Mouse (Mus musculus): ENCODE measurements around the gene Msl1. TPM values are rescaled to one million over a fixed set of nuclear protein-coding genes. Genes with fewer than 3 reads are reported as not detected.

Msl1 gene
- polyA plus RNA-seq, 1 experiment from 2014 or later, result 32.0 TPM

DNA sequence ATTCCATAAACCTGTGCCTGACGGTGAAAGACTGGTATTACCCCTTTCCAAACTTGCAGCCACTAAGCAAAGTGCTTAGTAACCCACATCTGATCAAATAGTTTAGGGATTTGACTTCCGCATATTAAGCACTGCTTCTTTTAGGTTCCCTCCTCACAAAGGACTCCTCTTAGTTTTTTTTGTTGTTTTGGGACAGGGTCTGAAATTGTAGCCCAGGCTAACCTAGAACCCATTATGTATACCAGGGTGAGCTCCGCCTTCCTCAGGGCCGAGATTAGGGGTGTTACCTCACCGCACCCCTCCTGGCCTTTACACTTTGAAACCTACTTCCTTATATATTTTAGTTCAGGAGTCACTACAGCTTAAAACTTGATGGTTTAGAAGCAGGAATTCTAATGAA lies 5.5 kb upstream of the Msl1 start:
- 33% methylated on average over 5 of the region's 5 CpGs for WGBS
- H3K27ac ChIP-seq (ENCODE audit: low read length), result no peak overlapping the region
- H3K9ac ChIP-seq (replicated peaks; ENCODE audit: low read depth, low read length), result no peak overlapping the region; the same call in 1 of the 2 replicates
- peak overlapping the region; percentile 51 for H3K4me3 ChIP-seq (replicated peaks; ENCODE audit: low read length)
- no peaks in the 10 kb centered on the region for H3K36me3 ChIP-seq (ENCODE audit: control insufficient read depth, insufficient read depth)
- peaks cover 51% of the 10 kb centered on the region for H3K4me1 ChIP-seq (replicated peaks; ENCODE audit: control insufficient read depth, insufficient read depth, low read length)
- H3K27me3 ChIP-seq (replicated peaks; ENCODE audit: control insufficient read depth, insufficient read depth, low read length), result no peaks in the 10 kb centered on the region
- no peaks in the 10 kb centered on the region for H3K9me3 ChIP-seq (ENCODE audit: control insufficient read depth, low read length)
- peak overlapping the region; percentile 96 for H3K4me2 ChIP-seq (ENCODE audit: low read length)
- no peak for ATAC-seq

DNA sequence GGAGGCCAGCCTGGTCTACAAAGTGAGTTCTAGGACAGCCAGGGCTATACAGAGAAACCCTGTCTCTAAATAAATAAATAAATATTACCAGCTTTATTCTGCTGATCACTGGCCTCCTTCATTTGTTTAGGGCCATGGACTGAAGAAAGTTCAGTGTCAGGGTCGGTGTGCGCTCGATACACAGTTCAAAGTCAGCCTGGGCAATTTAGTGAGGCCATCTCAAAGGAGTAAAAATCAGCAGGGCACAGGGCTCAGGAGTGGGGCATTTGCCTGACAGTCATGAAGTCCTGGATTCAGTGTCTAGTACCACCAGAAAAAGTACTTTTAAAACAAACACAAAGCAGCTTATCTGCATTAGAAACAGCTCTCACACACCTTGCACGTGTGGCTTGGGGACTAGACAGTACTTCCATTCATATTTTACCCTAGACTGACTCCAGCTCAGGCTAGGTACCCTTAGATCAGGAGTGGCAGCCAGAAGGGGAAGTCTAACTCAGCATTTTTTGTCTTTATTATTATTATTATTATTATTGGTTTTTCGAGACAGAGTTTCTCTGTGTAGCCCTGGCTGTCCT lies 4.6 kb upstream of the Msl1 start:
- WGBS, result 81% methylated on average over 5 of the region's 5 CpGs
- H3K4me3 ChIP-seq (replicated peaks; ENCODE audit: low read length), result no peak overlapping the region
- ATAC-seq, result no peak
- H3K27ac ChIP-seq (ENCODE audit: low read length), result no peak overlapping the region
- H3K9me3 ChIP-seq (ENCODE audit: control insufficient read depth, low read length), result no peaks in the 10 kb centered on the region
- no peak overlapping the region for H3K9ac ChIP-seq (replicated peaks; ENCODE audit: low read depth, low read length)
- no peaks in the 10 kb centered on the region for H3K36me3 ChIP-seq (ENCODE audit: control insufficient read depth, insufficient read depth)
- H3K27me3 ChIP-seq (replicated peaks; ENCODE audit: control insufficient read depth, insufficient read depth, low read length), result no peaks in the 10 kb centered on the region
- H3K4me2 ChIP-seq (ENCODE audit: low read length), result no peak overlapping the region
- peaks cover 46% of the 10 kb centered on the region for H3K4me1 ChIP-seq (replicated peaks; ENCODE audit: control insufficient read depth, insufficient read depth, low read length)

DNA sequence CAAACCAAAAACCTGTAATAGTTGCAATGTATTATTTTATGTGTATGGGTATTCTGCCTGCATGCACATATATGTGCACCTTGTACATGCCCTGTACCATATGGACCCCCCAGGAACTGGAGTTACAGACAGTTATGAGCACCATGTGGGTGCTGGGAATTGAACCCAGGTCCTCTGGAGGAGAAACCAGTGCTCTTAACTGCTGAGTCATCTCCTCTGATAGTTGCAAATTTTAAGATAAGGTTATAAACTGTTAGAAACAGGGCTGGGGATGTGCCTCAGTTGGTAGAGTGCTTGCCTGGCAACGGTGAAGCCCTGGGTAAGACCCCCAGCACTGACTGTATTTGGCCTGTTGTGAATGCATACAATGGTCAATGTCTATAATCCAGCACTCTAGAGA lies 3.9 kb upstream of the Msl1 start:
- no peaks in the 10 kb centered on the region for H3K27me3 ChIP-seq (replicated peaks; ENCODE audit: control insufficient read depth, insufficient read depth, low read length)
- H3K9ac ChIP-seq (replicated peaks; ENCODE audit: low read depth, low read length), result no peak overlapping the region
- no peaks in the 10 kb centered on the region for H3K36me3 ChIP-seq (ENCODE audit: control insufficient read depth, insufficient read depth)
- no peak overlapping the region for H3K4me2 ChIP-seq (ENCODE audit: low read length)
- no peak overlapping the region for H3K4me3 ChIP-seq (replicated peaks; ENCODE audit: low read length)
- 81% methylated on average over 1 of the region's 1 CpGs for WGBS
- H3K27ac ChIP-seq (ENCODE audit: low read length), result no peak overlapping the region
- H3K4me1 ChIP-seq (replicated peaks; ENCODE audit: control insufficient read depth, insufficient read depth, low read length), result peaks cover 39% of the 10 kb centered on the region
- no peaks in the 10 kb centered on the region for H3K9me3 ChIP-seq (ENCODE audit: control insufficient read depth, low read length)
- ATAC-seq, result no peak

DNA sequence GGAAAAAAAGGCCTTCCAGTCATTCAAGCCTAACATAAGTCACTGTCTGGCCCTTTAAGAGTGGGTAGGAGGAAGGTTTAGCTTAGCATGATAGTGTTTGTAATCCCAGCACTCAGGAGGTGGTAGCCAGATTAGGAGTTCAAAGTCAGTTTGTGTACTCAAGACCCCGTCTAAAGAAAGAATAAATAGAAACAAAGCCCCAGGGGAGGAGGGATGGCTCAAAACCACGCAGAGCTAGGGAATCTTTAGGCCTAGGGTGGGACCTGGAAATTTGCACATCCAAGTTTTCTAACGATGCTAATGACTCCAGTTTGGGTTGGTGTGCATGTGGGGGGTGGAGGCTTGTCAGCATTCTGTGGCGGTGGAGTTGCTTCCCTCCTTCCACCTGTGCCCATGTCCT lies 3.2 kb upstream of the Msl1 start:
- H3K27me3 ChIP-seq (replicated peaks; ENCODE audit: control insufficient read depth, insufficient read depth, low read length), result no peaks in the 10 kb centered on the region
- H3K27ac ChIP-seq (ENCODE audit: low read length), result no peak overlapping the region
- no peak overlapping the region for H3K4me2 ChIP-seq (ENCODE audit: low read length)
- H3K36me3 ChIP-seq (ENCODE audit: control insufficient read depth, insufficient read depth), result no peaks in the 10 kb centered on the region
- no peak overlapping the region for H3K9ac ChIP-seq (replicated peaks; ENCODE audit: low read depth, low read length)
- 10% methylated on average over 4 of the region's 4 CpGs for WGBS
- peaks cover 33% of the 10 kb centered on the region for H3K4me1 ChIP-seq (replicated peaks; ENCODE audit: control insufficient read depth, insufficient read depth, low read length)
- H3K9me3 ChIP-seq (ENCODE audit: control insufficient read depth, low read length), result no peaks in the 10 kb centered on the region
- H3K4me3 ChIP-seq (replicated peaks; ENCODE audit: low read length), result no peak overlapping the region
- ATAC-seq, result no peak

DNA sequence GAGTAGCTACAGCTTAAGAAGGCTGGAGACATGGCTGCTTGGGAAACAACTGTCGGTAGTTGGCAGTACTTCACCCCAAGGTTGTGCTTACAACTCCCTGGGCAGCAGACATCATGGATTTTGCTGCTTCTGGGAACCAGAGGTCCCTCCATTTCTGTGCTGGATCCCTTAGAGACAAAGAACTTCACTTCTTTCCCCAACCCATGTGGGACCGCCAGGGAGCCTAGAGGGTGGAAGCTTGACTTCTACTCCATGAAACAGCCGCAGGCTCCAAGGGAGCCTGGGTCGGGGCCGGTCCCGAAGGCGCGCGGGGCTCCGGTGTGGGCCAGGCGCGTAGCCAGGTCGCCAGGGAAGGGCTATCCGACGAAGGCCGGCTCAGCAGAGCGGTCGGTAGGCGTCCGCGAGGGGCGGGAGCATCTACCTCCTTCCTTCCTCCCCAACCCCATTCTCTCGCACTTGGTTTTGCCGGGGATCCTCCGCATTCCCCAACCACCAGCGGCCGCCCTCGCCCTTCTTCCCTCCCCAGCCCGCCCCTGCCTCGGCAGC lies 774 bp upstream of the Msl1 start:
- ATAC-seq, result peak; percentile 63
- Histone ChIP-seq H3K4me2 (ENCODE audit: low read length) (peak overlapping the region; percentile 66), H3K4me3 (replicated peaks; ENCODE audit: low read length) (peak overlapping the region; percentile 94), H3K36me3 (ENCODE audit: control insufficient read depth, insufficient read depth) (peaks cover 3% of the 10 kb centered on the region; the same call in 1 of the 2 replicates), H3K9me3 (ENCODE audit: control insufficient read depth, low read length) (no peaks in the 10 kb centered on the region), H3K9ac (replicated peaks; ENCODE audit: low read depth, low read length) (peak overlapping the region; percentile 99), H3K27me3 (replicated peaks; ENCODE audit: control insufficient read depth, insufficient read depth, low read length) (no peaks in the 10 kb centered on the region), H3K27ac (ENCODE audit: low read length) (peak overlapping the region; percentile 100), H3K4me1 (replicated peaks; ENCODE audit: control insufficient read depth, insufficient read depth, low read length) (peaks cover 34% of the 10 kb centered on the region)
- under 1% methylated on average over 28 of the region's 30 CpGs for WGBS

DNA sequence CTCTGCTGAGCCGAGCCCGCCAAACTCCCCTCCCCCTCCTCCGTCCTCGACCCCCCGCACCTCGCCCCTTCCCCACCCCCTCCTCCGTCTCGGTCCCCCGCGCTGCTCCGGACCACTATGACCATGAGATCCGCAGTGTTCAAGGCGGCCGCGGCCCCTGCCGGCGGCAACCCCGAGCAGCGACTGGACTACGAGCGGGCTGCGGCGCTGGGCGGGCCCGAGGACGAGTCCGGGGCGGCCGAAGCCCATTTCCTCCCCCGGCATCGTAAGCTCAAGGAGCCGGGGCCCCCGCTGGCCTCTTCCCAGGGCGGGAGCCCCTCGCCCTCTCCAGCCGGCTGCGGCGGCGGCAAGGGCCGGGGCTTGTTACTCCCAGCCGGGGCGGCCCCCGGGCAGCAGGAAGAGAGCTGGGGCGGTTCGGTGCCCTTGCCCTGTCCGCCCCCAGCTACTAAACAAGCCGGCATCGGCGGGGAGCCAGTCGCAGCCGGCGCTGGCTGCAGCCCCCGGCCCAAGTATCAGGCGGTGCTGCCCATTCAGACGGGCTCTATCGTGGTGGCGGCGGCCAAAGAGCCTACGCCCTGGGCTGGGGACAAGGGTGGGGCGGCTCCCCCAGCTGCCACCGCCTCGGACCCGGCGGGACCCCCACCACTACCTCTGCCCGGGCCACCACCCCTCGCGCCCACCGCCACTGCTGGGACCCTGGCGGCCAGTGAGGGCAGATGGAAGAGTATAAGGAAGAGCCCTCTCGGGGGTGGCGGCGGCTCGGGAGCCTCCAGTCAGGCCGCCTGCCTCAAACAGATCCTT lies 598 bp downstream of the Msl1 start:
- Histone ChIP-seq H3K4me1 (replicated peaks; ENCODE audit: control insufficient read depth, insufficient read depth, low read length) (peaks cover 29% of the 10 kb centered on the region), H3K9me3 (ENCODE audit: control insufficient read depth, low read length) (no peaks in the 10 kb centered on the region), H3K9ac (replicated peaks; ENCODE audit: low read depth, low read length) (peak overlapping the region; percentile 99), H3K27ac (ENCODE audit: low read length) (peak overlapping the region; percentile 100), H3K36me3 (ENCODE audit: control insufficient read depth, insufficient read depth) (peaks cover 5% of the 10 kb centered on the region), H3K4me3 (replicated peaks; ENCODE audit: low read length) (peak overlapping the region; percentile 94), H3K27me3 (replicated peaks; ENCODE audit: control insufficient read depth, insufficient read depth, low read length) (no peaks in the 10 kb centered on the region), H3K4me2 (ENCODE audit: low read length) (peak overlapping the region; percentile 80)
- peak; percentile 8 for ATAC-seq
- under 1% methylated on average over 64 of the region's 74 CpGs for WGBS

DNA sequence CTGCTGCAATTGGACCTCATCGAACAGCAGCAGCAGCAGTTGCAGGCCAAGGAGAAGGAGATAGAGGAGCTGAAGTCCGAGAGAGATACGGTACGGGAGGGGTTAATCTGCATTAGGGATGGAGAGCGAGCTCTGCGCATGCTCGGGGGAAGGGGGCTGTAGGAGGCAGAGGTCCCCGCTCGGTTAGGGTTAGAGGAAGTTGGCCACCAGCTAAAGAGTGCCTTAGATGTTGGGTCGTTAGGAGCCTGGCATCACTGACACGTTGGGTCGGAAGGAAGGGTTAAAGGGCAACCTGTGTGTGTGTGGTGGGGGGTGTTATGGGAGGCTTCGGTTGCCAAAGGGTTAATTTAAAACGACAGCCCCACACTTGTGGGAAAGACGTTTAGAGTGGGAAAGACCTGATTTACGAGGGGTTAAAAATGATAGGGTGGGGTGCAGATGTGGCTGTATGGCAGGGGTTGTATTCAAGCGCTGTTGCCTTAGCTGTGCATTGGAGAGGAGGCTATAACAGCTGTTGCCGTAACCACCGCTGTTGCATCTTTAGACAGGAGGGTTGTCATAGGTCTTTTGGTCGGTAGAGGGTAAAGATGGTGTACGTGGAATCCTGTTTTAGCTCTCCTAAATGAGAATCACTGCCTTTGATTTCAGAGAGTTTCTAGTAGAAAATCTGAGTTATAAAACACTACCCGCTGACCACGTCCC lies 1.4 kb downstream of the Msl1 start:
- 3% methylated on average over 23 of the region's 23 CpGs for WGBS
- H3K27ac ChIP-seq (ENCODE audit: low read length), result peak overlapping the region; percentile 100
- H3K4me3 ChIP-seq (replicated peaks; ENCODE audit: low read length), result peak overlapping the region; percentile 94
- ATAC-seq, result peak; percentile 62
- peaks cover 5% of the 10 kb centered on the region for H3K36me3 ChIP-seq (ENCODE audit: control insufficient read depth, insufficient read depth)
- peaks cover 29% of the 10 kb centered on the region for H3K4me1 ChIP-seq (replicated peaks; ENCODE audit: control insufficient read depth, insufficient read depth, low read length)
- peak overlapping the region; percentile 80 for H3K4me2 ChIP-seq (ENCODE audit: low read length)
- no peaks in the 10 kb centered on the region for H3K27me3 ChIP-seq (replicated peaks; ENCODE audit: control insufficient read depth, insufficient read depth, low read length)
- H3K9ac ChIP-seq (replicated peaks; ENCODE audit: low read depth, low read length), result peak overlapping the region; percentile 99
- no peaks in the 10 kb centered on the region for H3K9me3 ChIP-seq (ENCODE audit: control insufficient read depth, low read length)

DNA sequence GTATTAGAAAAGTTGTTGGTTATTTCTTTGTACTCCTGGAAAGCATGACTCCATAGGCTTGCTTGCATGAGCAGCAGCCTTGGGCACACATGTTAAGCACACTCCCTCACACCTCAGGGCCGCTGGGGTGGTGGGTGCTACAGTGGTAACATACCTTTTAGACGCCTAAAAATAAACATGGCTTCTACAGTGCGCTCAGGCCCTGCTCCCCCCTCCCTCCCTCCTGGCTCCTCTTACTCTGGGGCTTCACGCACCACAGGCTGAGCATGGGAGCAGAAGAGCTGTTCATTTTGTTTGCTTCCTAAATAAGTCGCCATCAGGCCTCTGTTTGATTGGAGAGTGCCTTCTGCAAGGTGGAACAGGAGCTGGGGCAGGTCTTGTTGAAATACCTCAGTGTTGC lies 2.0 kb downstream of the Msl1 start:
- Histone ChIP-seq H3K4me3 (replicated peaks; ENCODE audit: low read length) (peak overlapping the region; percentile 94), H3K36me3 (ENCODE audit: control insufficient read depth, insufficient read depth) (peaks cover 10% of the 10 kb centered on the region), H3K9ac (replicated peaks; ENCODE audit: low read depth, low read length) (peak overlapping the region; percentile 99), H3K9me3 (ENCODE audit: control insufficient read depth, low read length) (no peaks in the 10 kb centered on the region), H3K4me2 (ENCODE audit: low read length) (peak overlapping the region; percentile 80), H3K27ac (ENCODE audit: low read length) (no peak overlapping the region), H3K4me1 (replicated peaks; ENCODE audit: control insufficient read depth, insufficient read depth, low read length) (peaks cover 29% of the 10 kb centered on the region), H3K27me3 (replicated peaks; ENCODE audit: control insufficient read depth, insufficient read depth, low read length) (no peaks in the 10 kb centered on the region)
- no peak for ATAC-seq
- 7% methylated on average over 5 of the region's 5 CpGs for WGBS

DNA sequence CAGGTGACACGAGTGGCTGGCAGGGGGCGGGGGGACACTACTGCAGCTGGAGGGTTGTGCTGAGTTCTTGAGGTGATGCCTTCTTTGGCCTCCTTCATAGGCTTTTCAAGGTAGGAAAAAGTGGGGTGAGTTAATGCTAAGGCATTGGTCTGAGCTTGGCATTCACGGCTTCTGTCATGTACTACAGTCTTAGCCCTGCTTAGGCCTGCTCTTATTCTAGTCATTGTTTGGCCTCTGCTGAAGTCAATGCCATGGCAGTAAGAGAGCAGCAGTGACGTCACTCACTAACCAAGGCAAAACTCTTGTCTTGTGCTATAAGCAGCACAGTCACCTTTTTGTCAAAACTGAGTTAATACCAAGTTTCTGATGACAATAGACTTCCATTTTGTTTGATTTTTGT lies 2.6 kb downstream of the Msl1 start:
- Histone ChIP-seq H3K27ac (ENCODE audit: low read length) (no peak overlapping the region), H3K4me3 (replicated peaks; ENCODE audit: low read length) (peak overlapping the region; percentile 94), H3K9ac (replicated peaks; ENCODE audit: low read depth, low read length) (peak overlapping the region; percentile 99; the same call in 1 of the 2 replicates), H3K36me3 (ENCODE audit: control insufficient read depth, insufficient read depth) (peaks cover 13% of the 10 kb centered on the region), H3K27me3 (replicated peaks; ENCODE audit: control insufficient read depth, insufficient read depth, low read length) (no peaks in the 10 kb centered on the region), H3K4me1 (replicated peaks; ENCODE audit: control insufficient read depth, insufficient read depth, low read length) (peaks cover 28% of the 10 kb centered on the region), H3K4me2 (ENCODE audit: low read length) (peak overlapping the region; percentile 80), H3K9me3 (ENCODE audit: control insufficient read depth, low read length) (no peaks in the 10 kb centered on the region)
- ATAC-seq, result no peak
- WGBS, result 34% methylated on average over 4 of the region's 4 CpGs
